Mouse (Mus musculus) midbrain, embryonic 12.5 days (tissue): ENCODE results near the gene Irf1. TPM values are rescaled to one million over a fixed set of nuclear protein-coding genes. Genes with fewer than 3 reads are reported as not detected.

Source experiments
- ATAC-seq: fragments of 200-750 bp; cut with Nextera tagmentation; 2 replicates; pipeline ENCODE4 v1.8.0; 2017; ENCODE audit warnings: low read depth, moderate TSS enrichment, moderate library complexity; ENCODE audit not compliant: low FRiP score
- H3K27ac ChIP-seq: fragments of 300-500 bp; sonication (generic); replicated peaks from 2 replicates; pipeline ENCODE4 v1.5.1; 2016; ENCODE audit warnings: mild to moderate bottlenecking
- H3K27me3 ChIP-seq: fragments of 300-500 bp; sonication (generic); 2 replicates; pipeline ENCODE4 v1.6.1; 2016; ENCODE audit warnings: mild to moderate bottlenecking
- H3K36me3 ChIP-seq: fragments of 300-500 bp; sonication (generic); 2 replicates; pipeline ENCODE4 v1.6.1; 2016
- H3K4me1 ChIP-seq: fragments of 300-500 bp; sonication (generic); 2 replicates; pipeline ENCODE4 v1.6.1; 2016
- H3K4me2 ChIP-seq: fragments of 300-500 bp; sonication (generic); replicated peaks from 2 replicates; pipeline ENCODE4 v1.6.1; 2016; ENCODE audit warnings: mild to moderate bottlenecking, moderate library complexity
- H3K4me3 ChIP-seq: fragments of 300-500 bp; sonication (generic); 2 replicates; pipeline ENCODE4 v1.5.1; 2016; ENCODE audit warnings: mild to moderate bottlenecking
- H3K9ac ChIP-seq: fragments of 300-500 bp; sonication (generic); replicated peaks from 2 replicates; pipeline ENCODE4 v1.6.1; 2016; ENCODE audit warnings: mild to moderate bottlenecking, moderate library complexity
- H3K9me3 ChIP-seq: fragments of 300-500 bp; sonication (generic); 2 replicates; pipeline ENCODE4 v1.6.1; 2016; ENCODE audit warnings: mild to moderate bottlenecking
- WGBS: fragments of 180-500 bp; shearing (Covaris S2); methylation state at CpG from one replicate; pipeline ENCODE4 v1.1.7; 2016; 5-methylcytosine and 5-hydroxymethylcytosine counted together
- polyA plus RNA-seq: library from polyadenylated mRNA; unstranded; fragments of >200 nt; fragmentation: Nextera tagmentation; extraction: Ambion mirVana; gene quantifications from 2 replicates; pipeline ENCODE4 v1.2.1, GENCODE M21; 2016

Irf1 gene
- polyA plus RNA-seq, 1 experiment from 2014 or later = 4.3 TPM

- H3K9ac ChIP-seq = peak overlapping the region; percentile 37; the same call in 1 of the 2 replicates
- peak overlapping the region; percentile 61 for H3K4me2 ChIP-seq
- no peaks in the 10 kb centered on the region for H3K36me3 ChIP-seq
- peak overlapping the region; percentile 32 for H3K4me3 ChIP-seq
- no peaks in the 10 kb centered on the region for H3K9me3 ChIP-seq
- H3K27ac ChIP-seq = no peak overlapping the region
- H3K4me1 ChIP-seq = peaks cover 32% of the 10 kb centered on the region
- ATAC-seq = no peak
- WGBS = 8% methylated on average over 23 of the region's 23 CpGs
- peaks cover 78% of the 10 kb centered on the region for H3K27me3 ChIP-seq
Measured at GRCm38 (mm10) chr11:53762827-53763495, 6.9 kb upstream of the Irf1 start.

- 3% methylated on average over 33 of the region's 33 CpGs for WGBS
- 0 out of 2 replicates have a peak overlapping the region, but pooled peaks have one; percentile 1 for H3K27ac ChIP-seq
- no peaks in the 10 kb centered on the region for H3K9me3 ChIP-seq
- H3K27me3 ChIP-seq = peaks cover 82% of the 10 kb centered on the region
- peak overlapping the region; percentile 37 for H3K9ac ChIP-seq
- ATAC-seq = peak; percentile 79
- peak overlapping the region; percentile 61 for H3K4me2 ChIP-seq
- no peaks in the 10 kb centered on the region for H3K36me3 ChIP-seq
- H3K4me1 ChIP-seq = peaks cover 32% of the 10 kb centered on the region
- H3K4me3 ChIP-seq = peak overlapping the region; percentile 32
Measured at GRCm38 (mm10) chr11:53763496-53764140, 6.2 kb upstream of the Irf1 start.

GRCm38 (mm10) chr11:53764581-53764980 lies 5.2 kb upstream of the Irf1 start:
- no peaks in the 10 kb centered on the region for H3K9me3 ChIP-seq
- H3K27ac ChIP-seq = no peak overlapping the region
- H3K4me3 ChIP-seq = no peak overlapping the region
- no peak overlapping the region for H3K4me2 ChIP-seq
- no peaks in the 10 kb centered on the region for H3K36me3 ChIP-seq
- no peak overlapping the region for H3K9ac ChIP-seq
- WGBS = 43% methylated on average over 5 of the region's 5 CpGs
- H3K27me3 ChIP-seq = peaks cover 86% of the 10 kb centered on the region
- ATAC-seq = no peak
- peaks cover 31% of the 10 kb centered on the region for H3K4me1 ChIP-seq

GRCm38 (mm10) chr11:53768422-53769184 lies 1.2 kb upstream of the Irf1 start:
- H3K27me3 ChIP-seq = peaks cover 65% of the 10 kb centered on the region
- H3K4me3 ChIP-seq = no peak overlapping the region
- peaks cover 10% of the 10 kb centered on the region for H3K4me1 ChIP-seq
- no peak for ATAC-seq
- H3K9ac ChIP-seq = no peak overlapping the region
- WGBS = 74% methylated on average over 13 of the region's 13 CpGs
- H3K36me3 ChIP-seq = no peaks in the 10 kb centered on the region
- H3K4me2 ChIP-seq = no peak overlapping the region
- H3K9me3 ChIP-seq = no peaks in the 10 kb centered on the region
- H3K27ac ChIP-seq = no peak overlapping the region

- no peaks in the 10 kb centered on the region for H3K36me3 ChIP-seq
- peaks cover 59% of the 10 kb centered on the region for H3K27me3 ChIP-seq
- no peaks in the 10 kb centered on the region for H3K9me3 ChIP-seq
- H3K27ac ChIP-seq = no peak overlapping the region
- 57% methylated on average over 12 of the region's 12 CpGs for WGBS
- no peak for ATAC-seq
- peaks cover 5% of the 10 kb centered on the region for H3K4me1 ChIP-seq
- H3K9ac ChIP-seq = no peak overlapping the region
- H3K4me2 ChIP-seq = peak overlapping the region; percentile 89
- peak overlapping the region; percentile 60 for H3K4me3 ChIP-seq
Measured at GRCm38 (mm10) chr11:53769185-53769576, 633 bp upstream of the Irf1 start.

GRCm38 (mm10) chr11:53770125-53770791 lies 444 bp downstream of the Irf1 start:
- Histone ChIP-seq H3K27me3 (peaks cover 50% of the 10 kb centered on the region), H3K9ac (peak overlapping the region; percentile 56), H3K27ac (no peak overlapping the region), H3K36me3 (no peaks in the 10 kb centered on the region), H3K4me3 (peak overlapping the region; percentile 60), H3K4me2 (peak overlapping the region; percentile 89), H3K4me1 (peaks cover 5% of the 10 kb centered on the region), H3K9me3 (no peaks in the 10 kb centered on the region)
- ATAC-seq = peak; percentile 73
- WGBS = under 1% methylated on average over 75 of the region's 75 CpGs

- H3K9me3 ChIP-seq = no peaks in the 10 kb centered on the region
- H3K27ac ChIP-seq = no peak overlapping the region
- H3K27me3 ChIP-seq = peaks cover 42% of the 10 kb centered on the region
- no peak overlapping the region for H3K9ac ChIP-seq
- 82% methylated on average over 11 of the region's 11 CpGs for WGBS
- H3K4me2 ChIP-seq = peak overlapping the region; percentile 89
- peaks cover 5% of the 10 kb centered on the region for H3K4me1 ChIP-seq
- no peak for ATAC-seq
- no peak overlapping the region for H3K4me3 ChIP-seq
- no peaks in the 10 kb centered on the region for H3K36me3 ChIP-seq
Measured at GRCm38 (mm10) chr11:53771001-53771744, 1.4 kb downstream of the Irf1 start.

GRCm38 (mm10) chr11:53772536-53772935 lies 2.7 kb downstream of the Irf1 start:
- Histone ChIP-seq H3K4me3 (no peak overlapping the region), H3K9me3 (no peaks in the 10 kb centered on the region), H3K9ac (no peak overlapping the region), H3K27me3 (peaks cover 35% of the 10 kb centered on the region), H3K27ac (no peak overlapping the region), H3K4me2 (no peak overlapping the region), H3K4me1 (peaks cover 5% of the 10 kb centered on the region), H3K36me3 (no peaks in the 10 kb centered on the region)
- no peak for ATAC-seq
- 82% methylated on average over 9 of the region's 9 CpGs for WGBS

GRCm38 (mm10) chr11:53773087-53773486 lies 3.3 kb downstream of the Irf1 start, which contains the start of gene Gm17334:
Gene Gm17334 (minus strand): TSS chr11:53773187.
- Histone ChIP-seq H3K36me3 (no peaks in the 10 kb centered on the region), H3K27me3 (peaks cover 33% of the 10 kb centered on the region), H3K9me3 (no peaks in the 10 kb centered on the region), H3K9ac (no peak within 1 kb of the TSS), H3K4me3 (no peak within 1 kb of the TSS), H3K27ac (no peak within 1 kb of the TSS), H3K4me2 (no peak within 1 kb of the TSS), H3K4me1 (peaks cover 5% of the 10 kb centered on the region)
- WGBS = 95% methylated on average over 5 of the region's 5 CpGs
- ATAC-seq = no peak

GRCm38 (mm10) chr11:53773641-53774360 lies 4.0 kb downstream of the Irf1 start:
- Histone ChIP-seq H3K27me3 (peaks cover 27% of the 10 kb centered on the region), H3K4me1 (peaks cover 5% of the 10 kb centered on the region), H3K4me3 (no peak overlapping the region), H3K4me2 (no peak overlapping the region), H3K27ac (no peak overlapping the region), H3K9me3 (no peaks in the 10 kb centered on the region), H3K36me3 (no peaks in the 10 kb centered on the region), H3K9ac (no peak overlapping the region)
- ATAC-seq = no peak
- WGBS = 92% methylated on average over 16 of the region's 16 CpGs
